Mouse (Mus musculus): Measurements from ENCODE around the gene Card14.

Card14 gene

DNA sequence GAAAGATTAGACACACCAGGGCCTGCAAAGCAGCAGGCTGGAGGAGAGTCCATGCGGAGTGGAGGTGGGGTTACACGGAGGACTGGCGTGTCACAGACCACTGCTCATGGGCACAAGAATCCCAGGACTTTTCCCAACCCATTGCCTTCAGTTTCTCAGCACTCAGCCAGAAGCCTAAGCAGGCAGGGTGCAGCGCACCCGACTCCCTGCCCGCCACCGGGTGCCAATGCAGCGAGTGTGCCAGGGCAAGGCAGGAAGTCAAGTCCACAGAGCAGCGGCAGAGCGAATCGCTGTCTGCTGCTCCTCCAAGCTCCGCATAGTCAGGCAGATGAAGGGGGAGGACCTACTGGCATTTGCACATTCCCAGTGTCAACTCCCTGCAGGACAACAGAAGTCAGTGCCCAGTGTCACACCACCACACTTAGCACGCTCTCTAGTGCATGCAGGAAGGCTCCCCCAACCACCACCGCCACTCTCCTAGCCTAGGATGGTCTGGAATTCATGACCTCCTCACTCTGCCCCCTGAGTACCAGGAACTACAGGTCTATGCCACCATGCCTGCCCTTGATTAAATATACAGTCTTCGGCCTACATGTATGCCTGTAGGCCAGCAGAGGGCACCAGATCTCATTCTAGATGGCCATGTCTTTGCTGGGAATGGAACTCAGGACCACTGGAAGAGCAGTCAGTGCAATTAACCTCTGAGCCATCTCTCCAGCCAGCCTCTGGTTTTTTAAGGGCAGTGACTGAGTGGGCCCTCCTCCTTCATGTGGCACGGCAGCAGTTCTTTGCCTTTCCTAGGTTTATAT lies 2.5 kb upstream of the Card14 start:
- peak; percentile 80 for DNase-seq

DNA sequence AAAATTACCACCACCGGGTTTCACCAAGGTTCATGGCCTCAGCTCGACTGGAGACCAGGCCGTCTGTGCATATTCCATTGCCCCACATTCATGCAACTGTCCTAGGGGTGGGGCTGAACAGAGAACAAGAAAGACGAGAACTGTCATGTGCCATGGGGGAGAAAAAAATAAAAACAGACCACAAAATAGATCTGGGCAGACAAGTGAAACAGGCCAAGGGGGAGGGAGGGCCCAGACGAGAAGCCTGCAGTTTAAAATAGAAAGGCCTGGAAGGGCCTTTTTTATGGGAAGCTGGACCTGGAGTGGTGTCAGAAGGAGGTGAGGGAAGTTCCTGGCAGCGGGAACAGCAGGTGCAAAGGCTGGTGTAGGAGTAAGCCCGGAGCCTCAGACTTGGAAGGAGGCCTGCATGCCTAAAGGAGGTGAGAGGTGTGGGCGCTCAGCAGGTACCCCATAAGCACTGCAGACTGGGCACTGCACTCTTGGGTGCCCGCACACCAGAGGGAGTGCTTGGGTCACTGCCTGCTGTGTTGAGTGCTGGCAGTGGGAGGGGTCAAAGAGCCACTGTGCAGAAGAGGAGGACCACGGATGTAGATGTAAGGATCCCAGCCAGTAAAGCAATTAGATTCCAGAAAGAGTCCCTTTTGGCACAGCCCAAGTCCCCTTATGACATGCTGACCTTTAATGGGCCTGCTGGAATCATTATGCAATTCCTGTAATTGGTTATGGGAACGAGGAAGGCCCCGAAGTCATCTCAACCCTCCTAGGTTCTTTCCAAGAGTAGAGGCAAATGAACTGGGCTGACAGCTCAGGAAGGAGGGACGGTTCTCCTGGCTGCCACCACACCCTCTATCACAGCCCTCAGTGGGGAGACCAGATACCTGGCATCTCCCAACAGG lies 558 bp upstream of the Card14 start:
- no peak for DNase-seq

DNA sequence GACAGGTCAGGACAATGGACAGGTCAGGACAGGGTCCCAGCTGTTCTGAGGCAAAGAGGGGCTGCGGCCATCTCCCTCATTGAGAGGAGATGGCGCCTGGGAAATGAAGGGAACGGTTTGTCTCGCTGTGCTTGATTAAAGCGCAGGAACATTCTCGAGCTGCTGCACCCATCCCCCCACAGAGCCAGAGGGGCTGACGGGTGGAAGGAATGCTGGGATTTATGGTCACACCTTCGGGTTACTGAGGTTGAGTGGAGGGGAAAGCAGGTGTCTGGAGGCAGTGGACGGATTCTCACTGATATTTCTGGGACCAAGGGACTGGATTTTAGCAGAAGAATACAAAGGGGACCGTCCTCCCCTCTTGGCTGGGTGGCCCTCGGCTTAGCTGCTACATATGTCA lies 348 bp downstream of the Card14 start:
- DNase-seq: no peak

DNA sequence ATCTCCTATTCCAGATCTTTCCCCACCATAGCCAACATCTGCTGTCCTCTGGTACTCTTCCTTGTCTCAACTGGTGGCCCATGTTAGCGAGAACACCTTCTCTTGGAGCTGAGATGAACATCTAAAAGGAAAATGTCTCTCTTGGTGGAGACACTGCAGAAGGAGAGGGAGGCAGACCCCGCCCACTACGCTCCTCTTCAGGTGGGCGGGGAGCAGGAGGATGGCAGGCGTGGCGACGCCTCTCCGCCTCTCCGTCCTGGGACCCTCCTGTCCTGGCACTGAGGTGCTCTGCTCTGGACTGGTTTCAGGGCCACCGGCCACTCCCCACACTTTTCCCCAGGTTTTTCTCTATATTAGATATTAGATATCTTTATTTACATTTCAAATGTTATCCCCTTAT lies 3.1 kb downstream of the Card14 start:
- no peak for DNase-seq

DNA sequence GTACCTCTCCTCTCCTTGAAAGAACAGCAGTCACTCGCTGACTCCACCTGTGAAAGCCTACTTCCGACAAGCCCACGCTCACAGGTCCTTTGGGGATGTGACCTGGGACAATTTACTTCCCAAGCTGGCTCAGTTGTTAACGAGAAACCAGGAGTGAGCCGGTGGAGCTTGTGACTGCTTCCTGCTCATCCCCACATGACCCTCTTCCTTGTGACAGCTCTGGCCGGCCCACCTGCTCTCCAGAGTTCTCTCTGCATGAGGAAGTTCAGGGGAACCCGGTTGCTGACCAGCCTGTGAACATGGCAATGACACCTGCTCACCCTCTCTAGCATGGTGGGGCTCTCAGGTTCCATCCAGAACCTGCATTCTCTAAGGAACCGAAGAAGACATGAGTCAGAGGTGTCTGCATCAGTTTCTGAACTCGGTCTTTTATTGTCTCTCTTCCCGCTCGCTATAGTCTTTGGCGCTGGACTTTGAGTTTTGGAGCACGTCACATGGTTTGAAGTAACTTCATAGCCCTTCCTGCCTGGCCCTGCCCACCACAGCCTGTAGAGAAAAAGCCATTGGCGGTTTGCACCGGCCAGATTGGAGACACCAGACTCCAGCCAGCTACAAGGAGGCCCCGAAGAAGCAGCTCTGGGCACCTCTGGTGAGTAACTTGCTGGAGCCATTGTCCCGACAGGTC lies 6.8 kb downstream of the Card14 start:
- no peak for DNase-seq

DNA sequence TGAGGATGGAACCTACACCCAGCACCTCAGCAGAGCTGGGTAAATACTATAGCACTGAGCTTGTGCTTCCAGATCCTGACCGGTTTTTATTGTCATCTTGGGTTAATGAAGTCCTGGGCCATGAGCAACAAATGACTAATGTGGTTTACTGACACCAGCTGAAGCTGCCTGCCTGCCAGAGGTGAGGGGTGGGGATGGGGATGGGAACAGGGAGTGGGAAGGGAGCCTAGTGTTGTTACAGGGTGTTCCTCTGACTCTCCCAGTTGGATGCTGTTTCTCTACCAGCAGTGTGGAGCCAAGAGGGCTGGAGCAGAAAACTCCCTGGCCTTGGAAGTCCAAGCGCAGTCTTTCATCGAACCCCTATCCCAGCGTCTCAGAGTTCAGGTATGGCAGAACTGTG lies 9.2 kb downstream of the Card14 start:
- no peak for DNase-seq

DNA sequence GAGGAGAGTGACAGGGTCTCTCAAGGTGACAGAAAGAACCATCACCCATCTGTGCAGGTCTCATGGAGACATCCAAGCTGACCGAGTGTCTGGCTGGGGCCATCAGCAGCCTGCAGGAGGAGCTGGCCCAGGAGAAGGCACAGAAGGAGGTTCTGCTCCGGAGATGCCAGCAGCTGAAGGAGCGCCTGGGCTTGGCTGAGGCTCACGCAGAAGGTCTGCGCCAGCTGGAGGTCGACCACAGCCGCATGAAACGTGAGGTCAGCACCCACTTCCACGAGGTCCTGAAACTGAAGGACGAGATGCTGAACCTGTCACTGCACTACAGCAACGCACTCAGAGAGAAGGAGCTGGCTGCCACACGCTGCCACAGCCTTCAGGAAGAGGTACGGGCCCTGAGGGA lies 15.0 kb downstream of the Card14 start:
- peak; percentile 56 to 63 for DNase-seq

DNA sequence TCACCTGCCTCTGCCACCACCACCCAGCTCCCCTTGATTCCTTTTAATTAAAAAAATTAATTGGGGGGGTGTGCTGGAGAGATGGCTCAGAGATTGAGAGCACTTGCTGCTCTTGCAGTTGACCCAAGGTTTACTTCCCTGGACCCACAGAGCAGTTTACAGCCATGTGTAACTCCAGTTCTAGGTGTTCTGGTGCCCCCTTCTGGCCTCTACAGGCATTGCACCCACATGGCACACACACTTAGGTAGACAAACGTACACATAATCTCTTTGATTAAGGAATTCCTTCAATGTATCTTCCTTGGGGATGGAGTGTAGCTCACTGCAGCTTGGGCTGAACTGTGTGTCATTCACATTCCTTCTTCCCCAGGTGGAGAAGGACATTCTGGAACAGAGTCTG lies 17.5 kb downstream of the Card14 start:
- DNase-seq: no peak

DNA sequence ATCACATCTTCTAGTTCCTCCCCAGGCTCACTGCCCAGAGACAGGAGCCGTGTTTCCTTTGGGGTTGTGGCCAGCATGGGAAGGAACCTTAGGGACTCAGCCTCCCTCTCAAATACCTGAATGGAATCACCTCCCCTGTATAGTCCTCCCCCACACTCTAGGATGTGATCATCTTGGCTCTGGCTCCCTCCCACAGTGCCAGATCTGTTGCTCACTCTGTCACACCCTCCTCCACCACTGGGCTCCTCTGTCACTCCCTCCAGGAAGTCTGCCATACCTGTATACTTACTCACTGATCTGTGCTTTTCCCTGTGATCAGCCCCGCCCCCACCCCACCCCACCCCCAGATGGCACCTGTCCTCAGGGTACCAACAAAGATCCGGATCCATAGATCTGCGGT lies 23.0 kb downstream of the Card14 start:
- no peak for DNase-seq

DNA sequence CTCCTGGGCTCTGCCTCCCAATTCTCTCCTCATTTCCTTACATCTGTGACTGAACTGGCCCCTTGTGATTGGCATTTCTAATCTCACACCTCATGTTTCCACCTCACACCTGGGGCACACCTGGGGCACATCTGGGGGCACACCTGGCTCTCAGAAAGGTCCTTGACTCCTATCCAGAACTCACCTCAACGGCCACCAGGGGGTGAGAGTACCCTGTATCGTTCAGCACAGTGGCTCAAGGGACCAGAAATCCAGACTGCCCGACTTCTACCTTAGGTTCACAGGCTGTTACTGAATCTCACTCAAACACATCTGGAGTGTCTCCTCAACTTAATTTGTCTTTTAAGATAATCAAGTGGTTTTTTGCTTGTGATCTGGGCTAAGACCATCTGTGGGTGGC lies 24.4 kb downstream of the Card14 start:
- no peak for DNase-seq

DNA sequence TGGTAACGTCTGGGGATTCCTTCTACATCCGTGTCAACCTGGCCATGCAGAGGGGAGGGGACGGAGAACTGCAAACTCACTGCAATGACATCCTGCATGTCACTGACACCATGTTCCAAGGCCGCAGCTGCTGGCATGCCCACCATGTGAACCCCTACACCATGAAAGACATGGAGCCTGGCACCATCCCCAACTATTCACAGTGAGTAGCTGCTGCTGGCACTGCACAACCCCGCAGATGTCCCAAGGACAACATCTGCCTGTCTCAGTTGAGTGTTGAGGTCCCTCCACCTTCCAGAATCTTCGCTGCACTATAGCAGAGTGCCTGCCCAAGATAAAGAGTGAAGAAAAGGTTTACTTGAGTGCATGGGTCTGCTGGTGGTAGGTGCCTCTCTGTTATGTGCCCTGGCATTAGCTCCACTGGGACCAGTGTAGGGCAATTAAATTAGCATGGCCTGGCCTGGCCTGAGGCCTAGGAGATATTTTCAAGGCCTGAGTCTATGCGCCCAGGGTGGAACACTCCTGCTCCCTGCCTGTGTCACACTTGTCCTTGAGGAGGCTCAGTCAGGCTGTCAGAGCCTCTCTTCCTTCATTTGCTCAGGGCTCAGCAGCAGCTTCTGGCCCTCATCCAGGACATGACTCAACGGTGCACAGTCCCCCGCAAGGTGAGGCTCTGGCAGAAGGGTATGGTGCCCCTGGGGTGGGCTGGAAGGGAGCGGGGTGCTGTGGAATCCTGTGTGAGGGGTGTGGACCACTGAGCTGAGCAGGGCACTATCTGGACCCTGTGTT lies 30.9 kb downstream of the Card14 start:
- DNase-seq: peak in 1 of 2 experiments; percentile 36

DNA sequence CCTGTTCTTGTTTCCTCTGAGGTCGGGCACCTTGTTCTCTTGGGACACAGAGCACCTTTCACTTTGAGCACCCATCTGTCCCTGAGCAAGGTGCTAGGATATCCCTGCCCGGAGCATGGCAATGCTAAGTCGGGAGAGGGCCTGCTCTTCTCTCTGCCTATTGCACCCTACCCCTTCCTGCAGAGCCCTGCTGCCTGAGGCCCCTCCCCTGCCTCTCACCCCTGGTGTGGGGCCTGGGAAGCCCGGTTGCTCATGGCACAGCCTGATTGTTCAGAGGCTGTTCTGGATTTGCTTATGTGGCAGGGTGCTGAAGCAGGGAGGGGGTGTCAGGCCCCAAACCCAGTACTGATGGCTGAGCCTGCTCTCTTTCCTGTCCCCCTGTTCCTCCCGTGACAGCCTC lies 31.6 kb downstream of the Card14 start:
- DNase-seq: no peak

DNA sequence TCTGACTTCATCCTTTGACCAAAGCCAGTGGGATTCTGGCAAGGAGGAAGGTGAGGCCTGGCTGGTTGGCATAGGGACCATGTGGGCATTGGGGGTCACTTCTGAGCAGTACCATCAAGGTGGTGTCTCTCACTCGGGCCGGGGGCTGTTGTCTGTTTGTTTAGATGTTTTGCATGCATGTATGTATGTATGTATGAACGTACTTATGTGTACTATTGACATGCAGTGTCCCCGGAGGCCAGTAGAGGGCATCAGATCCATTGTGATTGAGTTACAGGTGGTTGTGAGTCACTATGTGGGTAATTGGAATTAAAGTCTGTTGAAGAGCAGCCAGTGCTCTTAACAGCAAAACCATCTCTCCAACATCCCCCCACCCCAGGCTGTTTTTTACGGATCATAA lies 32.1 kb downstream of the Card14 start:
- peak; percentile 86 to 89 for DNase-seq

DNA sequence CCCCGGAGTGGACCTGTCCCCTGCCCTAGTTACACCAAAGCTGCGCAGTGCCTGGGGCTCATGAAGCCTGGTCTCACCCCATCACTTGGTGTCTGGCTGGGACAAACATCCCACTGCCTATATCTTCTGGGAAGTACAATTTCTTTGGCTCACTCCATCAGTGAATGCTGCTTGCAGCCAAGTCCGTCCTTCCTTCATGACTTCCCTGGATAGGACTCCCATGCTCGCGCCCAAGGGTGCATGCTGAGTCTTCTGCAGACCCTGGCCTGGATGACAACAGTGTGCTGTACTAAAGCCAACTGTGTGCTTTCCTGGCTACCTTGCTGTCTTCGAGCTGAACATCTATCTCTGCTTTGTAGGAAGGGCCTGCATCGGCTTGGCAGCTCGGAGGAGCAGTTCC lies 36.6 kb downstream of the Card14 start:
- DNase-seq: no peak

DNA sequence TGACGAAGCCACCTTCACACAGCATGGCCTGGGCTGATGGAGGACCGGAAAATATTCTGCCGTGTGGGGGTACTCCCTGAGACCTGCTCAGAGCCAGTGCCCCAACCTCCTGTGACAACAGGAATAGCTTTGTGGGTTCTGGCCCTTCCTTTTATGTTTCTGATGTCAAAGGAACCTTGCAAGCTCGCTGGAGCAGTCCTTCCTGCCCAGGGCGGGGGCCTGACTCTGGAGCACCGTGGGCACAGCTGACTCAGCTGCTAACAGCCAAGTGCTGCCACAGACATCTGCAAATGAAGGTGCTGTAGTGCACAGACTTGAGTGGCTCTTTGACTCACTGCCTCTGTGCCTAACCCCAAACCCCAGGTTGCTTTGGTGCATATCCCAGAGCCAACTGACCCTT lies 37.3 kb downstream of the Card14 start:
- DNase-seq: no peak

DNA sequence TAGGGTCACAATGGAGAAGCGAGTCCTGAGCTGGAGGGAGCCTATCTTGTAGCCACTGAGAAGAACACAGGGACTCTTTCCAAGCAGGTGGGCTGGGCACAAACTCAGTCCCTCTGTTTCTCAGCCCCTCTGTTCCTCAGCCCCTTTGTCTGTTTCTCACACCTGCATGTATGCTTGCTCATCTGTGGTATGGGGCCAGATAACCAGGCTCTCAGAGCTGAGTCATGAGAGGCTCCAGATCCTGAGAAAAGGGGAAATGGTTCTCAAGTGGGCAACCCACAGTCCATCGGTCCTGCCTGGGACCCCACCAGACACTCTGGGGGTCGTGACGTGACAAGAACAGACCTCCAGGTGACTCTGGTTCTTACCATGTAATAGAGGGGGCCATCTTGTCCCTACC lies 39.6 kb downstream of the Card14 start:
- DNase-seq: no peak

DNA sequence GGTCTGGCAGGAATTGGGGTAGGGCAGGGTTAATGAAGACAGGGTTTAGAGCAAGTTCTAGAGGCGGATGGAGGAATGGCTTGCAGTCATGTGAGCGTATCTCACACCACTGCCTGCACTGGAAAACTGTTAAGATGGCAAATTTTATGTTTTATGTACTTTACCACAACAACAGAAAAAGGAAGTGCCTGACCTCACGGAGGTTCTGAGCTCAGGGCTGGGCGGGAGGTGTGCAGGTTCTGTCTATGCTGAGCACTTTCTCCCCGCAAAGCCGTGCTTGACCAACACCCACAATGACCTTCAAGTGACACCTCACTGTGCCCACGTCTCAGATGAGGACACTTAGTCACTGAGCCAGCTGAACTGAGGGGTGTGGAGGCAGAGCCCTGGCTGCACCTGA lies 44.5 kb downstream of the Card14 start:
- no peak for DNase-seq

DNA sequence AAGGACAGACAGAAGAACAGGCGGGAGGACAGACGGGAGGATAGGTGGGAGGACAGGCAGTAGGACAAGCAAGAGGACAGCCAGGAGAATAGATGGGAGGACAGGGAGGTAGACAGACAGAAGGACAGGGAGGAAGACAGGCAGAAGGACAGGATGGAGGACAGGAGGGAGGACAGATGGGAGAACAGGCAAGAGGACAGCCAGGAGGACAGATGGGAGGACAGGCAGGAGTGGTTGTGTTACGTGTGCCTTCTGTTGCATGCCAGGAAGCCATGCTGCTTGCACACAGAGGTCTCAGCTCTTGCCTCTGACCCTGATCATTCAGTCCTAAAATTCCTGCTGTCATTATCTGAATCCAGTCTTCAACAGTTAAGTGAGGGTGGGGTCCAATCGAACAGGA lies 46.4 kb downstream of the Card14 start:
- peak in 1 of 2 experiments; percentile 32 for DNase-seq

DNA sequence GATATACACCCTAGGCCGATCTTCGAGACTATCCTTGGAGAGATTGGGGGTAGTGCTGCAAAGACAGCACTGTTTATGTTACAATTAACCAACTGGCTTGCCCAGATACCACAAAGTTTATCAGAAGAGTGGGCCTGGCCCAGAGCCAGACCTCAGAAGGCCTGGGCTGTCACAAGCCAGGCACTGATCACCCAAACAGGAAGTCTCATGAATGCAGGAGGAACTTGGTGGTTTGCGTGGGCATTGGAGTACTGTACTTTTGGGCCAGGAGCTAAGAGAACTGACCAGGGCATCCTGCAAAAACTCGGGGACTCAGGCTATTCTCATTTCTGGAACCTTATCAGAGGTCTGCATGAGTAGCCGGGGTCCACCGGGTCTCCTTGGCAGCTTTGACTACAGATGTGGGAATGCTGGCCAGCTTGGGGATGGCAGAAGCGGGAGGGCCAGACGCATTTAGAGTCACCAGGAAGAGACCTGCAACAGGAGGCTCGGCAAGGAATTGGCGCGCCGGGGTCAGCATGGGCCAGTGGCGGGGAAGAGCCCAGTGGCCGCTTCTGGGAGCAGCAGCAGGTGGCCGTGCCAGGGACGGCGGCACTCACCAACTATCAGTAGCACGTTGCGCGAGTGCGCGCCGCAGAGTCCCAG lies 47.4 kb downstream of the Card14 start:
- peak in 1 of 2 experiments; percentile 34 for DNase-seq

DNA sequence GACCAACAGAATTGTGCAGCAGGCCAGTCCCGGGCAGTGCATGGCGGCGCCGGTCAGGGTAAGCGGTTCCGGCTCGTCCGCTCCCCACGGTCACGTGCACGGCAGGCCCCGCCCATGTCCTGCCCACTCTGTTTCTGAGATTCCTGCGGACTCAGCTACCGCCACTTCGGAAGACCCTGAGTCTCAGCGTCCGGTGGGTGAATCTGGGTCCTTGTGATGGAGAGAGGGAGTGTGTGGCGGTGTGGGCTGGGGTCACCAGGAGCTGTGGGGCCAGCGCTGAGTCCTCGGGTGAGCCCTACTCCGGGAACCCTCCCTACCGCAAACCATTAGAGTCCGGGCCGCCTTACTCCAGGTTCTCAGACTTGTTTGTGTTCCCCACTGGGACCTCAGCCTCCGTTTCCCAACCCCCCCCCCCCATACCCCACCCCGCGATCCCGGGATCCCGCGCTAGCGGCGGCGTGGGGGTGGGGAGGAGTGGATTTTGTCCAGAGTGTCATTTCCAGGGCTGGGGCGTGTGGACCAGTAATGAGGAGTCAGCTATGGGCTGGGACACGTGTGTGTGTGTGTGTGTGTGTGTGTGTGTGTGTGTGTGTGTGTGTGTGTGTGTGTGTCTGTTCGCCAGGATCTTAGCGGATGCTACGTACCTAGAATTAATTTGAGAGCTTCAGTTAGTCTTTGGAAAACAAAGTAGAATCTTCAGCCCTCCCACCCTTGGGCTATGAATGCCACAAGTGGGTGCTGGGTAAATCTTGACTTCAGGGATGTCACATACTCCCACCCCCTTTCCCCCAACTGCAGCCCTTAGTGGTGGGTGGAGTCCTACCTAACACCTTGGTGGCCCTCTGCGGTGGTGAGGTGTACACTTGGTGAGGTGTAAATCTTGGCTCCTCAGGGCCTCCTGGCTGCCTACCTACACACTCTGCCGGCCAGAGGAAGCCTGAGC lies 48.1 kb downstream of the Card14 start, which contains the start of the genes Sgsh and Slc26a11:
Gene Sgsh (minus strand): TSS at position 94 of the 943 bp plus-strand sequence.
Gene Slc26a11 (plus strand): TSS at position 115 of the 943 bp plus-strand sequence.
- peak; percentile 88 to 89 for DNase-seq

DNA sequence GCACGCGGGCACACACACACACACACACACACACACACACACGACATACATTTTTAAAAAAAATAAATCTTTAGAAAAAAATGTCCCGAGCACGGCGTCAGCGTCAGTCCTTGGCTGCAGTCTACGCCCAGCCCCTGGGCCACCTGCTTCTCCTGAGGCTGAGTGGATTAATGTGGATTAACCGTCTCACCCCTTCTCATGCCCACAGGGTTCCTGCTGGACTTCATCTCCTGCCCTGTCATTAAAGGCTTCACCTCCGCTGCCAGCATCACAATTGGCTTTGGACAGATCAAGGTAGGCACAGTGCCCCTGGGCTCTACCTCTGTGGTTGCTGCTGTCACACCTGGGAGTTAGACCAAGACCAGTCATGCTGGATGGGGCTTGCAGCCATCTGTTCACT lies 51.5 kb downstream of the Card14 start:
- no peak for DNase-seq
